Mouse (Mus musculus): Measurements from ENCODE around the gene Manf.

DNA sequence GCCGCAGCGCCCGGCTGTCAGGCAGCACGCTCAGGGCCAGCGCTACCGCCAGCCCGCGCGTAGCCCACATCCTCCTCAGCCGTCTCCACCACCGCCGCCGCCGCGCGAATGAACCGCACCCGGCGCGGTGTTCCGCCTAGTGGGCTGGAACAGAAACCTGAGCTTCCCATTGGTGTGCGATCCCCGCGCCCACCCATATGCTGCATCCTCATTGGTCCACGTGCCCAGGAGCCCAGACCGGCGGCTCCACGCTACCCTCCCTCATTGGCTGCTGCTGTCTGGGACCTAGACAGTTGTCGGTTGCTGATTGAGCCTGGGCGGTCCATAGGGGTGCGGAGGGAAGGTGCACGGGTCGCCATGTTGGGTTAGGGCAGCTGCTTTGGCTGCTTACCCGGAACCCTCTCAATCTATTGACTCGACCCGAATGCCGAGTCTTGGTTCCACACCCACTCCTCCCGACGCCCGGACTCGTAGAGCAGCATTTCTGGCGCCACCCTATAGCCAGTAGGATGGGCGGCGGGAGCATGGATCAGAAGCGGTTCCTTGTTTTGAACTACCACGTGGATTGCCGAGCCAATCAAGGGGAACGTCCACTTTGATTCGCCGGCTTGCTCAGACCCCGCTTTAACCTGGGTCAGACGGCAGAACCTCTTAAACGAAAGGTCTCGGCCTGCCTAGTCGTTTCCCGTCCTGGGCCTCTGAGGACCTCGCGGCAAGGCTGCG is at the start of gene Manf:
- no peak for TF ChIP-seq GATA1 (IDR thresholded peaks at IDR 0.05; ENCODE audit: low read length)
- no peak for TF ChIP-seq TAL1 (IDR thresholded peaks at IDR 0.05; ENCODE audit: low read length)

Data from erythroblast, embryonic 14.5 days (primary cell).